Mouse (Mus musculus) liver, adult 2 months (tissue): ENCODE measurements around the gene Slc12a5.

Source experiments
- CTCF ChIP-seq: fragments of 200-500 bp; IDR thresholded peaks from 2 replicates; pipeline ENCODE4 v1.5.1; 2011; ENCODE audit warnings: low read depth, low read length, control low read depth
- POLR2A ChIP-seq: fragments of 200-500 bp; IDR thresholded peaks from 2 replicates; pipeline ENCODE4 v1.6.1; 2011; ENCODE audit warnings: low read length, control low read depth; ENCODE audit not compliant: insufficient read depth; ENCODE audit errors: extremely low read depth

- TF ChIP-seq CTCF (no peak), POLR2A (no peak)
Observed at GRCm38 (mm10) chr2:164975611-164976010, 15.0 kb downstream of the Slc12a5 start.
